Mouse (Mus musculus) forebrain, postnatal 0 days (tissue): ENCODE results near the gene Rps8. TPM values are rescaled to one million over a fixed set of nuclear protein-coding genes. Genes with fewer than 3 reads are reported as not detected.

Experiments
- ATAC-seq: fragments of 200-750 bp; cut with Nextera tagmentation; 2 replicates; pipeline ENCODE4 v1.8.0; 2017; ENCODE audit warnings: mild to moderate bottlenecking, moderate library complexity
- DNase-seq: peaks from one replicate; pipeline ENCODE4 v3.0.0-alpha.2; 2015
- H3K27ac ChIP-seq: fragments of 300-500 bp; sonication (generic); 2 replicates; pipeline ENCODE4 v1.5.1; 2014; ENCODE audit warnings: low read depth, mild to moderate bottlenecking, antibody characterized with exemption, low read length, moderate library complexity, mixed read lengths
- H3K27me3 ChIP-seq: fragments of 300-500 bp; sonication (generic); 2 replicates; pipeline ENCODE4 v1.6.1; 2014; ENCODE audit warnings: mild to moderate bottlenecking, low read length, mixed read lengths; ENCODE audit not compliant: insufficient read depth
- H3K36me3 ChIP-seq: fragments of 300-500 bp; sonication (generic); 2 replicates; pipeline ENCODE4 v1.6.1; 2014; ENCODE audit warnings: mild to moderate bottlenecking, moderate library complexity; ENCODE audit not compliant: insufficient read depth
- H3K4me1 ChIP-seq: fragments of 300-500 bp; sonication (generic); 2 replicates; pipeline ENCODE4 v1.6.1; 2014; ENCODE audit warnings: antibody characterized with exemption; ENCODE audit not compliant: insufficient read depth
- H3K4me2 ChIP-seq: fragments of 300-500 bp; sonication (generic); 2 replicates; pipeline ENCODE4 v1.6.1; 2014; ENCODE audit warnings: low read depth, mild to moderate bottlenecking, moderate library complexity
- H3K4me3 ChIP-seq: fragments of 300-500 bp; sonication (generic); 2 replicates; pipeline ENCODE4 v1.5.1; 2014; ENCODE audit warnings: low read depth, low read length, mixed read lengths
- H3K9ac ChIP-seq: fragments of 300-500 bp; sonication (generic); 2 replicates; pipeline ENCODE4 v1.6.1; 2014; ENCODE audit warnings: mild to moderate bottlenecking
- H3K9me3 ChIP-seq: fragments of 300-500 bp; sonication (generic); 2 replicates; pipeline ENCODE4 v1.6.1; 2016; ENCODE audit warnings: low read length
- CTCF ChIP-seq: sonication (generic); IDR thresholded peaks from 2 replicates; pipeline ENCODE4 v1.5.1; 2016; ENCODE audit warnings: antibody characterized with exemption, control low read depth, low read depth
- WGBS: fragments of 180-500 bp; shearing (Covaris S2); extraction: QIAGEN DNeasy Blood & Tissue Kit; methylation state at CpG from one replicate; pipeline ENCODE4 v1.1.7; 2014; 5-methylcytosine and 5-hydroxymethylcytosine counted together
- polyA plus RNA-seq: library from polyadenylated mRNA; unstranded; fragments of >200 nt; fragmentation: Nextera tagmentation; extraction: Ambion mirVana; gene quantifications from 2 replicates; pipeline ENCODE4 v1.2.1, GENCODE M21; 2015
- total RNA-seq: library from RNA; depleted of rRNA; stranded (reverse); fragments of >200 nt; gene quantifications from 2 replicates; pipeline ENCODE4 v1.2.3, GENCODE M21; 2014

Rps8 gene
- total and polyA plus RNA-seq, 2 experiments from 2014 or later, result 481 to 784 TPM

DNA sequence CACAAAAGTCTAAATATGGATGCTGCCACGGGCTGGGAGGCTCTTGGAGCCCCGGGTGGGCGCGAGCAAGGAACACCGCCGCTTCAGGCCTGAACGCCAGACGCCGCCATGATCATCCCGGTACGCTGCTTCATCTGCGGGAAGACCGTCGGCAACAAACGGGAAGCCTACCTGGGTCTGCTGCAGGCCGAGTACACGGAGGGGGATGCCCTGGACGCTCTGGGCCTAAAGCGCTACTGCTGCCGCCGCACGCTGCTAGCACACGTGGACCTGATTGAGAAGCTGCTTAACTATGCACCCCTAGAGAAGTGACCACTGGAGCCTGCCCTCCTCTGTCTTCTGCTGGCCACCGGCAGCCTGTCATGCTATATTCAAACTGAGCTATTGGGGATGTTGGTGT lies 7.2 kb downstream of the Rps8 start:
- peaks cover 42% of the 10 kb centered on the region for H3K36me3 ChIP-seq
- H3K4me3 ChIP-seq, result no peak overlapping the region
- 71% methylated on average over 24 of the region's 24 CpGs for WGBS
- no peak for DNase-seq
- no peak overlapping the region for H3K4me2 ChIP-seq
- no peak overlapping the region for H3K9ac ChIP-seq
- no peak for ATAC-seq
- TF ChIP-seq CTCF, result no peak
- H3K4me1 ChIP-seq, result no peaks in the 10 kb centered on the region
- H3K27me3 ChIP-seq, result no peaks in the 10 kb centered on the region
- no peaks in the 10 kb centered on the region for H3K9me3 ChIP-seq
- H3K27ac ChIP-seq, result no peak overlapping the region

- Histone ChIP-seq H3K4me3 (no peak overlapping the region), H3K4me2 (no peak overlapping the region), H3K27me3 (no peaks in the 10 kb centered on the region), H3K27ac (no peak overlapping the region), H3K9ac (no peak overlapping the region), H3K4me1 (no peaks in the 10 kb centered on the region), H3K36me3 (peaks cover 36% of the 10 kb centered on the region), H3K9me3 (no peaks in the 10 kb centered on the region)
- DNase-seq, result no peak
- WGBS, result 85% methylated on average over 18 of the region's 18 CpGs
- ATAC-seq, result no peak
- TF ChIP-seq CTCF, result no peak
These were observed 7.9 kb downstream of the Rps8 start for GRCm38 (mm10) chr4:117148047-117148713.

GRCm38 (mm10) chr4:117146176-117146575 lies 9.9 kb downstream of the Rps8 start:
- Histone ChIP-seq H3K9me3 (no peaks in the 10 kb centered on the region), H3K4me1 (no peaks in the 10 kb centered on the region), H3K9ac (no peak overlapping the region), H3K27ac (no peak overlapping the region), H3K4me3 (no peak overlapping the region), H3K36me3 (peaks cover 19% of the 10 kb centered on the region), H3K27me3 (no peaks in the 10 kb centered on the region), H3K4me2 (no peak overlapping the region)
- ATAC-seq (peak; percentile 19; the same call in 1 of the 2 replicates), DNase-seq (peak; percentile 68)
- peak; percentile 81 for TF ChIP-seq CTCF
- WGBS, result 31% methylated on average over 15 of the region's 15 CpGs

DNA sequence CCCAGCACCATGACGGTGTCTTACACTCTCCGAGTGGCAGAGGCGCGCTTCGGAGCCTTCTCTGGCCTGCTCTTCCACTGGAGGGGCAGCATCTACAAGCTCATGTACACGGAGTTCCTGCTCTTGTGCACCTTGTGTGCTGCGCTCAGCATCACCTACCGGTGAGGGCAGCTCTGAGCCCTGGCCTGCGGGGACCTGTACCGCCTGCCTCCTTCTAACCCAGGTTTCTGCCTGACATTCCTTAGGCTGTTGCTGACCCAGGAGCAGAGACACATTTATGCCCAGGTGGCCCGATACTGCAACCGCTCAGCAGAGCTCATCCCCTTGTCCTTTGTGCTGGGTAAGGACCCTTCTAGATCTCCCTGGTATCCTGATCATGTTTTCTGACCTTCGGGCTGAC lies 10.8 kb downstream of the Rps8 start:
- Histone ChIP-seq H3K9ac (no peak overlapping the region), H3K4me1 (no peaks in the 10 kb centered on the region), H3K27me3 (no peaks in the 10 kb centered on the region), H3K27ac (no peak overlapping the region), H3K4me2 (no peak overlapping the region), H3K9me3 (no peaks in the 10 kb centered on the region), H3K4me3 (no peak overlapping the region), H3K36me3 (peaks cover 11% of the 10 kb centered on the region)
- DNase-seq, result no peak
- 93% methylated on average over 13 of the region's 13 CpGs for WGBS
- no peak for ATAC-seq
- TF ChIP-seq CTCF, result no peak

DNA sequence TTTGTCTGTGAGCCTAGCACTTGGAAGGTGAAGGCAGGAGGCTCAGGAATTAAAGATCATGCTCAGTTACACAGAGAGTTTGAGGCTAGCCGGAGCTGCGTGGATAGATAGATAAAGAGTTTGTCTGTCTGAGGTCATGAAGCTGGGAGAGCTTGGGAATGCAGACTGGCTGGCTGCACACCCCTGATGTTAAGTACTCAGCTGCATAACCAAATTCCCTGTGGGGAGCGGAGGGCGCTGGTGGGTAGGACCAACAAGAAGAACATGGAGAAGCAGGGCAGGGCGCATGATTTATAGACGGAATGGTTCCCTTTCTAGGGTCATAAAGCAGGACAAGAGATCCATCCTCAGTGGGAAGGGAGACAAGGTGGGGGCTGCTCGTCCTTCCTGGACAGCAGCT lies 13.0 kb downstream of the Rps8 start:
- 74% methylated on average over 7 of the region's 7 CpGs for WGBS
- DNase-seq, result no peak
- Histone ChIP-seq H3K4me3 (no peak overlapping the region), H3K4me1 (no peaks in the 10 kb centered on the region), H3K9ac (no peak overlapping the region), H3K27me3 (no peaks in the 10 kb centered on the region), H3K27ac (no peak overlapping the region), H3K4me2 (no peak overlapping the region), H3K36me3 (no peaks in the 10 kb centered on the region), H3K9me3 (no peaks in the 10 kb centered on the region)
- ATAC-seq, result no peak
- no peak for TF ChIP-seq CTCF

- ATAC-seq (no peak), DNase-seq (peak; percentile 34)
- no peaks in the 10 kb centered on the region for H3K36me3 ChIP-seq
- H3K4me2 ChIP-seq, result no peak overlapping the region
- no peak overlapping the region for H3K9ac ChIP-seq
- H3K27ac ChIP-seq, result no peak overlapping the region
- no peaks in the 10 kb centered on the region for H3K4me1 ChIP-seq
- H3K4me3 ChIP-seq, result no peak overlapping the region
- H3K9me3 ChIP-seq, result no peaks in the 10 kb centered on the region
- no peaks in the 10 kb centered on the region for H3K27me3 ChIP-seq
- 42% methylated on average over 4 of the region's 4 CpGs for WGBS
- TF ChIP-seq CTCF, result peak; percentile 44
These were observed 15.4 kb downstream of the Rps8 start for GRCm38 (mm10) chr4:117140613-117141012.

GRCm38 (mm10) chr4:117139217-117139612 lies 16.8 kb downstream of the Rps8 start:
- Histone ChIP-seq H3K4me2 (no peak overlapping the region), H3K27me3 (no peaks in the 10 kb centered on the region), H3K9ac (no peak overlapping the region), H3K4me1 (no peaks in the 10 kb centered on the region), H3K4me3 (no peak overlapping the region), H3K9me3 (no peaks in the 10 kb centered on the region), H3K36me3 (no peaks in the 10 kb centered on the region), H3K27ac (no peak overlapping the region)
- peak; percentile 33; the same call in 1 of the 2 replicates for ATAC-seq
- 0% methylated on average over 2 of the region's 2 CpGs for WGBS
- peak; percentile 76 for TF ChIP-seq CTCF
- peak; percentile 49 for DNase-seq
